Mouse (Mus musculus): ENCODE data around the gene Armc10.

Gene Armc10

GRCm38 (mm10) chr5:21702873-21703475, 57.4 kb downstream of the Armc10 start:
- DNase-seq = no peak

GRCm38 (mm10) chr5:21703708-21704107, 58.1 kb downstream of the Armc10 start:
- DNase-seq = no peak

DNA sequence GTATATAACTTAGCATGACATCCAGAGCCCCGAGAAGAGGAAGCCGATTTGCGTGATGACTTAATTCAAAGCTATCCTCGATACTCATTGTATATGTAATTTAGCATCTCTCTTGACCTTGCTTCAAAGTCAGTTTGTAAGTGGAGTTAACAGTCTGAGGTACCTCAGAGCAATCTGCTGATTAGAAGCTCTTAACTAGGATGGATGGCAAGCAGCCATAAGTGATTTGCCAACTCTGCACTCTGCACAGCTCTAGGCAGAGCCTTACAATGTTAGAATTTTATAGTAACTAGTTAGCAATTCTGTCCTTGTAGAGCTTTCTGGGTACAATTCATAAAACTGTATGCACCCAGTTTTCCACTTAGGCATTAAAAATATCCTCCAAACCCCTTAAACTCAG, 60.9 kb downstream of the Armc10 start:
- DNase-seq = no peak

DNA sequence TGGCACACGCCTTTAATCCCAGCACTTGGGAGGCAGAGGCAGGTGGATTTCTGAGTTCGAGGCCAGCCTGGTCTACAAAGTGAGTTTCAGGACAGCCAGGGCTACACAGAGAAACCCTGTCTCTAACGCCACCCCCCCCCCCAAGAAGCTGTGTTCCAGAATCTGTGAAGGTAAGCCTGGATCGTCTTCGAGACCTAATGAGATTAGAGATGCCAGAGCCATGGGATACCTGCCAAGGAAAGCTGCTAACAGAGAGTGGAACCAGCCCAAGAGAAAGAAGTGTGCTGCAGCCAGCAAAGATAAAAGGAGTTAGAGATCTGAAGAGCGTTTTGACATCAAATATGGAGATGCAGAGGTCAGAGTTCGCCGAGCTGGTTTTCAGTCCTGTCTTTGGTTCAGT, 62.4 kb downstream of the Armc10 start:
- DNase-seq = peak; percentile 30 to 31

All from cerebellum, postnatal 14 days (tissue).